Mouse (Mus musculus) c-Kit-positive CD71-positive TER-119-positive erythroid progenitor cells, embryonic 14.5 days (primary cell): ENCODE measurements around the gene Syne1.

Experiments
- DNase-seq: peaks from one replicate; pipeline ENCODE4 v3.0.0-alpha.2; 2013; ENCODE audit warnings: low spot score

Gene Syne1

GRCm38 (mm10) chr10:5203837-5204236 lies 347.4 kb downstream of the Syne1 start:
- no peak for DNase-seq

GRCm38 (mm10) chr10:5197356-5197755 lies 353.9 kb downstream of the Syne1 start:
- DNase-seq = no peak

- no peak for DNase-seq
Observed at GRCm38 (mm10) chr10:5196267-5196666, 355.0 kb downstream of the Syne1 start.

GRCm38 (mm10) chr10:5195288-5195687 lies 356.0 kb downstream of the Syne1 start:
- DNase-seq = no peak

- peak; percentile 74 for DNase-seq
Observed at GRCm38 (mm10) chr10:5194671-5195234, 356.5 kb downstream of the Syne1 start.

- no peak for DNase-seq
Observed at GRCm38 (mm10) chr10:5194081-5194670, 357.1 kb downstream of the Syne1 start.

- DNase-seq = no peak
Observed at GRCm38 (mm10) chr10:5192861-5193490, 358.3 kb downstream of the Syne1 start.

- DNase-seq = no peak
Observed at GRCm38 (mm10) chr10:5190756-5191155, 360.5 kb downstream of the Syne1 start.

GRCm38 (mm10) chr10:5188890-5189289 lies 362.4 kb downstream of the Syne1 start:
- DNase-seq = no peak

- no peak for DNase-seq
Observed at GRCm38 (mm10) chr10:5185156-5186083, 365.9 kb downstream of the Syne1 start.

- no peak for DNase-seq
Observed at GRCm38 (mm10) chr10:5181771-5182176, 369.5 kb downstream of the Syne1 start.

- DNase-seq = no peak
Observed at GRCm38 (mm10) chr10:5179891-5180290, 371.4 kb downstream of the Syne1 start.

GRCm38 (mm10) chr10:5177446-5178015 lies 373.8 kb downstream of the Syne1 start:
- DNase-seq = no peak

- DNase-seq = no peak
Observed at GRCm38 (mm10) chr10:5176371-5176770, 374.9 kb downstream of the Syne1 start.

- DNase-seq = no peak
Observed at GRCm38 (mm10) chr10:5170425-5170824, 380.9 kb downstream of the Syne1 start.

- no peak for DNase-seq
Observed at GRCm38 (mm10) chr10:5167481-5167880, 383.8 kb downstream of the Syne1 start.

GRCm38 (mm10) chr10:5165439-5165838 lies 385.8 kb downstream of the Syne1 start:
- no peak for DNase-seq

- DNase-seq = no peak
Observed at GRCm38 (mm10) chr10:5163770-5164169, 387.5 kb downstream of the Syne1 start.

GRCm38 (mm10) chr10:5163286-5163685 lies 388.0 kb downstream of the Syne1 start:
- no peak for DNase-seq

- peak; percentile 62 for DNase-seq
Observed at GRCm38 (mm10) chr10:5161394-5161872, 389.8 kb downstream of the Syne1 start.

GRCm38 (mm10) chr10:5159679-5160078 lies 391.6 kb downstream of the Syne1 start:
- DNase-seq = no peak

- no peak for DNase-seq
Observed at GRCm38 (mm10) chr10:5153047-5153446, 398.2 kb downstream of the Syne1 start.
